Mouse (Mus musculus) monocyte, adult 2 months (primary cell): Measurements from ENCODE around the gene Krt15.

Source experiments
- DNase-seq, 2 experiments: peaks; one replicate each; pipeline ENCODE4 v3.0.0; 2022; ENCODE audit warnings: low spot score in 2 of 2, low read depth in 1 of 2

The Krt15 gene

GRCm38 (mm10) chr11:100136559-100136958 is 831 bp upstream of the Krt15 start:
- no peak for DNase-seq

- DNase-seq = no peak
These were observed 10.8 kb downstream of the Krt15 start for GRCm38 (mm10) chr11:100124901-100125300.

GRCm38 (mm10) chr11:100121466-100121865 is 14.3 kb downstream of the Krt15 start, which contains the start of gene Krt13:
Krt13 (minus strand) TSS chr11:100121566.
- DNase-seq = no peak

GRCm38 (mm10) chr11:100120331-100120730 is 15.4 kb downstream of the Krt15 start:
- DNase-seq = no peak

- DNase-seq = no peak
These were observed 22.0 kb downstream of the Krt15 start for GRCm38 (mm10) chr11:100113742-100114029.

- no peak for DNase-seq
These were observed 22.6 kb downstream of the Krt15 start for GRCm38 (mm10) chr11:100112935-100113741.

- DNase-seq = no peak
These were observed 30.1 kb downstream of the Krt15 start, which contains the start of gene Krt36 for GRCm38 (mm10) chr11:100105576-100106122. Krt36 (minus strand) TSS chr11:100105626.

GRCm38 (mm10) chr11:100102693-100103429 is 32.9 kb downstream of the Krt15 start:
- DNase-seq = no peak

GRCm38 (mm10) chr11:100100391-100100790 is 35.3 kb downstream of the Krt15 start:
- DNase-seq = no peak

GRCm38 (mm10) chr11:100097819-100098218 is 37.9 kb downstream of the Krt15 start:
- no peak for DNase-seq

GRCm38 (mm10) chr11:100096141-100096540 is 39.6 kb downstream of the Krt15 start, which contains the start of gene Krt35:
Krt35 (minus strand) TSS chr11:100096241.
- no peak for DNase-seq

- DNase-seq = no peak
These were observed 47.2 kb downstream of the Krt15 start for GRCm38 (mm10) chr11:100088378-100089025.

GRCm38 (mm10) chr11:100087861-100088260 is 47.9 kb downstream of the Krt15 start, which contains the start of gene Krt32:
Krt32 (minus strand) TSS chr11:100088226.
- no peak for DNase-seq
